Mouse (Mus musculus): Measurements from ENCODE around the gene Pygb. TPM values are rescaled to one million over a fixed set of nuclear protein-coding genes. Genes with fewer than 3 reads are reported as not detected.

Gene Pygb
- total RNA-seq (2023), result 10 to 100 TPM; 42.7 to 47.7 TPM

GRCm38 (mm10) chr2:150786251-150787180, at the start of gene Pygb:
Gene Pygb (plus strand): TSS chr2:150786735.

GRCm38 (mm10) chr2:150748854-150749253, 37.7 kb upstream of the Pygb start, which contains the start of gene Entpd6:
Gene Entpd6 (plus strand): TSS chr2:150749042.

Other genes starting within 250 kb of the Pygb start
- 1 to 10 TPM; 1.1 to 1.7 TPM for gene Cst7, start 216.3 kb upstream of the Pygb start, total RNA-seq (2023)
- gene Apmap, start 178.2 kb upstream of the Pygb start, total RNA-seq (2023), result 10 to 100 TPM; 27.0 to 28.8 TPM
- 10 to 100 TPM; 28.1 to 37.7 TPM for gene Acss1, start 118.2 kb upstream of the Pygb start, total RNA-seq (2023)
- gene Vsx1, start 97.4 kb upstream of the Pygb start, total RNA-seq (2023), result not detected
- gene Entpd6, start 37.7 kb upstream of the Pygb start, total RNA-seq (2023), result 10 to 100 TPM; 17.9 to 18.9 TPM
- 100 to 1,000 TPM; 213 to 234 TPM for gene Abhd12, start 118.0 kb downstream of the Pygb start, total RNA-seq (2023)
- 1 to 10 TPM; 3.5 to 5.4 TPM for gene Gins1, start 118.7 kb downstream of the Pygb start, total RNA-seq (2023)